31 mouse cellular contexts compared by ENCODE assay signal in genomic region chr7:128115211-128115958, GRCm38 (mm10). TPM values are rescaled to one million over a fixed set of nuclear protein-coding genes. Genes with fewer than 3 reads are reported as not detected.
DNase-seq lines count a peak whose midpoint lies in the region; ATAC-seq lines count a peak whose summit lies in the region.
"Had no signal": no experiment of that assay in that cellular context is flagged by ENCODE, and none has a peak within 500 bp of the region (broad histone marks: within the 10 kb centered on the region; RNA-seq: fewer than 3 reads in every experiment).

No protein-coding gene starts in this region.

- H3K27ac ChIP-seq in heart, embryonic 10.5 days: no peak overlapping the region
- H3K27ac ChIP-seq: embryonic facial prominence, embryonic 10.5 days; heart, adult 2 months; heart, embryonic 15.5 days; hindbrain, embryonic 14.5 days; left cerebral cortex, adult 2 months; liver, embryonic 14.5 days; lung, embryonic 15.5 days; macrophage; midbrain, embryonic 12.5 days; neural tube, embryonic 12.5 days had no signal

- WGBS in heart, embryonic 10.5 days: 76% methylated on average over 5 of the region's 5 CpGs

- no peaks in the 10 kb centered on the region for H3K36me3 ChIP-seq in heart, embryonic 10.5 days
- H3K36me3 ChIP-seq: embryonic facial prominence, embryonic 10.5 days; heart, embryonic 15.5 days; lung, embryonic 15.5 days; midbrain, embryonic 12.5 days; neural tube, embryonic 12.5 days had no signal

- peak; percentile 5 for DNase-seq in heart, embryonic 10.5 days (ENCODE audit: low spot score)
- DNase-seq in heart, adult 18-20 months: no peak
- DNase-seq in spleen, postnatal 4 days (ENCODE audit: low spot score in 2 of 2): peak; percentile 13 to 61
- DNase-seq in spleen, postnatal 14 days (ENCODE audit: low spot score in 2 of 2): no peak
- no peak for DNase-seq in thymus, postnatal 4 days
- DNase-seq in layer of hippocampus, postnatal 14 days (ENCODE audit: low spot score in 2 of 2): no peak
- DNase-seq: adrenal gland, postnatal 10 days; cerebellum, adult 9-10 months; gastrocnemius, postnatal 10 days; heart, adult 2 months; kidney, postnatal 4 days; layer of hippocampus, adult 9-11 months; right cerebral cortex, adult 18-20 months had no signal

- peaks cover 4% of the 10 kb centered on the region; the same call in 1 of the 2 replicates for H3K27me3 ChIP-seq in heart, embryonic 10.5 days (ENCODE audit: insufficient read depth, poor library complexity, severe bottlenecking)
- H3K27me3 ChIP-seq: heart, embryonic 15.5 days; lung, embryonic 15.5 days; midbrain, embryonic 12.5 days; neural tube, embryonic 12.5 days had no signal

- no peaks in the 10 kb centered on the region for H3K9me3 ChIP-seq in heart, embryonic 10.5 days
- H3K9me3 ChIP-seq: embryonic facial prominence, embryonic 10.5 days; heart, embryonic 15.5 days; lung, embryonic 15.5 days; midbrain, embryonic 12.5 days; neural tube, embryonic 12.5 days had no signal

- peak; percentile 62 for ATAC-seq in granulocyte monocyte progenitor cell, adult 5-6 weeks (replicated peaks; ENCODE audit: poor library complexity, severe bottlenecking)
- peak; percentile 28; the same call in 1 of the 2 replicates for ATAC-seq in neutrophil, adult 5-6 weeks (ENCODE audit: extremely low read depth, insufficient number of reproducible peaks, low FRiP score, poor library complexity, severe bottlenecking)
- ATAC-seq: forebrain, embryonic 16.5 days; intestine, embryonic 16.5 days had no signal

- no peak overlapping the region for H3K4me3 ChIP-seq in heart, embryonic 10.5 days
- H3K4me3 ChIP-seq: embryonic facial prominence, embryonic 10.5 days; heart, adult 2 months; heart, embryonic 15.5 days; left cerebral cortex, adult 2 months; lung, embryonic 15.5 days; midbrain, embryonic 12.5 days; neural tube, embryonic 12.5 days had no signal

- H3K4me1 ChIP-seq in heart, embryonic 10.5 days: no peaks in the 10 kb centered on the region
- H3K4me1 ChIP-seq: embryonic facial prominence, embryonic 10.5 days; heart, embryonic 15.5 days; lung, embryonic 15.5 days; midbrain, embryonic 12.5 days; neural tube, embryonic 12.5 days had no signal

RNA-seq across cellular contexts. Expression of gene Itgax, which starts 14.0 kb away (rescaled TPM):
- 0.05 and 0.10 TPM in 2 replicates for polyA plus RNA-seq in heart, embryonic 10.5 days (2016; fragmentation: Nextera tagmentation; extraction: Ambion mirVana)
- under 1 TPM; 0.30 to 0.51 TPM for total RNA-seq in heart, adult 18-20 months (2021)
- 0.54 and 2.4 TPM in 2 replicates for total RNA-seq in granulocyte monocyte progenitor cell, adult 5-6 weeks (2014; fragmentation: Nextera tagmentation)
- total RNA-seq in granulocyte monocyte progenitor cell, adult 5-6 weeks (2017): 1.9 and 2.4 TPM in 2 replicates
- total RNA-seq in neutrophil, adult 5-6 weeks (2017): 44.3 and 62.5 TPM in 2 replicates
- under 1 TPM; 0.26 to 0.39 TPM for total RNA-seq in layer of hippocampus, postnatal 14 days (2021)
- polyA plus RNA-seq: embryonic facial prominence, embryonic 10.5 days; forebrain, embryonic 16.5 days; hindbrain, embryonic 14.5 days; neural tube, embryonic 12.5 days had no signal

RNA-seq across cellular contexts. Expression of gene Itgad, which starts 38.8 kb away (rescaled TPM):
- not detected in 2 replicates for polyA plus RNA-seq in heart, embryonic 10.5 days (2016; fragmentation: Nextera tagmentation; extraction: Ambion mirVana)
- total RNA-seq in heart, adult 18-20 months (2021): not detected
- 0.47 TPM in 1 of 2 replicates, not detected in the other for total RNA-seq in granulocyte monocyte progenitor cell, adult 5-6 weeks (2014; fragmentation: Nextera tagmentation)
- total RNA-seq in granulocyte monocyte progenitor cell, adult 5-6 weeks (2017): 0.21 TPM in 1 of 2 replicates, not detected in the other
- total RNA-seq in neutrophil, adult 5-6 weeks (2017): 0.12 and 1.8 TPM in 2 replicates
- total RNA-seq in layer of hippocampus, postnatal 14 days (2021): 1 to 10 TPM; 1.1 to 1.4 TPM
- total RNA-seq: left cerebral cortex, adult 2 months had no signal
- polyA plus RNA-seq: embryonic facial prominence, embryonic 10.5 days; forebrain, embryonic 16.5 days; hindbrain, embryonic 14.5 days; kidney, embryonic 16.5 days; limb, embryonic 14.5 days; midbrain, embryonic 12.5 days; neural tube, embryonic 12.5 days had no signal

RNA-seq across cellular contexts. Expression of gene Gm49368, which starts 52.9 kb away (rescaled TPM):
- 0.09 TPM in 1 of 2 replicates, not detected in the other for polyA plus RNA-seq in heart, embryonic 10.5 days (2016; fragmentation: Nextera tagmentation; extraction: Ambion mirVana)
- not detected for total RNA-seq in heart, adult 18-20 months (2021)
- total RNA-seq in granulocyte monocyte progenitor cell, adult 5-6 weeks (2014; fragmentation: Nextera tagmentation): not detected in 2 replicates
- total RNA-seq in granulocyte monocyte progenitor cell, adult 5-6 weeks (2017): 0.09 TPM in 1 of 2 replicates, not detected in the other
- 23.6 and 30.6 TPM in 2 replicates for total RNA-seq in neutrophil, adult 5-6 weeks (2017)
- under 1 TPM in 1 of 2 experiments, not detected in 1; 0.12 TPM for total RNA-seq in layer of hippocampus, postnatal 14 days (2021)
- total RNA-seq: gastrocnemius, postnatal 10 days; heart, postnatal 36 days; left cerebral cortex, adult 2 months; left cerebral cortex, postnatal 36 days had no signal
- polyA plus RNA-seq: embryonic facial prominence, embryonic 10.5 days; forebrain, embryonic 16.5 days; heart, adult 2 months; heart, embryonic 15.5 days; hindbrain, embryonic 14.5 days; intestine, embryonic 16.5 days; kidney, embryonic 16.5 days; lung, embryonic 15.5 days; midbrain, embryonic 12.5 days; neural tube, embryonic 12.5 days; testis, adult 2 months had no signal

RNA-seq across cellular contexts. Expression of gene Itgam, which starts 52.9 kb away (rescaled TPM):
- 0.06 and 0.25 TPM in 2 replicates for polyA plus RNA-seq in heart, embryonic 10.5 days (2016; fragmentation: Nextera tagmentation; extraction: Ambion mirVana)
- 1 to 10 TPM; 5.4 to 6.0 TPM for total RNA-seq in heart, adult 18-20 months (2021)
- 12.5 and 17.5 TPM in 2 replicates for total RNA-seq in granulocyte monocyte progenitor cell, adult 5-6 weeks (2014; fragmentation: Nextera tagmentation)
- total RNA-seq in granulocyte monocyte progenitor cell, adult 5-6 weeks (2017): 21.6 and 23.7 TPM in 2 replicates
- total RNA-seq in neutrophil, adult 5-6 weeks (2017): 339 and 346 TPM in 2 replicates
- total RNA-seq in layer of hippocampus, postnatal 14 days (2021): 10 to 100 TPM; 11.1 to 13.1 TPM

Comparison
In these comparisons a context has a peak if more than half of its experiments do, and no peak if none do; other contexts are left out.
1. DNase-seq: peak in heart, embryonic 10.5 days (single experiment) and spleen, postnatal 4 days (2 of 2); none in heart, adult 18-20 months (0 of 2), spleen, postnatal 14 days (0 of 2), thymus, postnatal 4 days (single experiment) and layer of hippocampus, postnatal 14 days (0 of 2).
2. RNA of gene Itgax, which starts 14.0 kb away (total RNA-seq): 44.3 to 62.5 TPM in neutrophil, adult 5-6 weeks; 0.54 to 2.4 TPM in granulocyte monocyte progenitor cell, adult 5-6 weeks, 0.30 to 0.51 TPM in heart, adult 18-20 months and 0.26 to 0.39 TPM in layer of hippocampus, postnatal 14 days; every median in the first group is over 10 times any median in the second.
3. RNA of gene Gm49368, which starts 52.9 kb away (total RNA-seq): 23.6 to 30.6 TPM in neutrophil, adult 5-6 weeks; not detected in heart, adult 18-20 months, 0.12 TPM in layer of hippocampus, postnatal 14 days and 0.09 TPM in granulocyte monocyte progenitor cell, adult 5-6 weeks; every median in the first group is over 10 times any median in the second.